Mouse (Mus musculus) yolk sac, embryonic 10.5 days (tissue): ENCODE results near the gene Ets2.
"Not testable (repeated sequence)": the region's sequence is repeated elsewhere in the genome, so short reads cannot be mapped to it uniquely, and the experiment has no call there.

Experiments
- DNase-seq: peaks from one replicate; pipeline ENCODE4 v3.0.0-alpha.2; 2017; ENCODE audit warnings: low spot score

The Ets2 gene

DNA sequence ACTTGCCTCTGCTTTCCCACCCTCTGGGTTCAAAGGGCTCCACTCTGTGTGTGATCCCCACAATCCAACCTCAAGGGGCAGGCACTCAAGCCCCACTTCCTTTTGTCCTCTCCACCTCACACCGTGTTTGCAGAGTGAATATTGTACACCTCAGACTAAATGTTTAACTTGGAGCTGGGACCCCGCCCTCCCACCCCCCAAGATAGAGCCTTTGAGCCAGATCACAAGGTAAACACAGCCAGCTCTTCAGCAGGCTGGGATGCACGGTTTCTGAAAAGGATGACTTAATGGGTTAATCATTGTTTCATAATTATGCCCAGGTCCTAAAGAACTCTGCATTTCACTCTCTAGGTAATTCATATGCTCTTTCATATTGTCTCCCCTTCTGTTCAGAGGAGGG is 2.2 kb upstream of the Ets2 start:
- DNase-seq: peak; percentile 78

DNA sequence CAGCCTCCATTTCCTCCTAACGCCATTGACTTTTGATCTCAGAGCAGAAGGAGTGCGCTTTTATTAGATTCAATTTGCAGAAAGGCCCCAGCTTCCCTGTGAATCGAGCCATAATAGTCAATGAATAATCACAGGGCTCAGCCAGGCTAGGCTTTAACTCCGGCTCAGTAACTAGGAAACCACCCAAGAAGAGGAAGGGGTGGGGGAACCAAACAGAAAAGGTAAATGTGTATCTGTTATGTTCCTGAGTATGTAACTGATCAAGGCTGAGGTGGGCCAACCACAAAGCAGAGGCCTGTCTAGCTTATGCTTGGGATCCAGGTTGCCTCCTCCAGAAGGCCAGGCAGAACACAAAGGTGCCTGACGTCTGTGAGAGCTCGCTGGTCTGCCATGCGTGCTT is 1.7 kb upstream of the Ets2 start:
- peak; percentile 76 for DNase-seq

DNA sequence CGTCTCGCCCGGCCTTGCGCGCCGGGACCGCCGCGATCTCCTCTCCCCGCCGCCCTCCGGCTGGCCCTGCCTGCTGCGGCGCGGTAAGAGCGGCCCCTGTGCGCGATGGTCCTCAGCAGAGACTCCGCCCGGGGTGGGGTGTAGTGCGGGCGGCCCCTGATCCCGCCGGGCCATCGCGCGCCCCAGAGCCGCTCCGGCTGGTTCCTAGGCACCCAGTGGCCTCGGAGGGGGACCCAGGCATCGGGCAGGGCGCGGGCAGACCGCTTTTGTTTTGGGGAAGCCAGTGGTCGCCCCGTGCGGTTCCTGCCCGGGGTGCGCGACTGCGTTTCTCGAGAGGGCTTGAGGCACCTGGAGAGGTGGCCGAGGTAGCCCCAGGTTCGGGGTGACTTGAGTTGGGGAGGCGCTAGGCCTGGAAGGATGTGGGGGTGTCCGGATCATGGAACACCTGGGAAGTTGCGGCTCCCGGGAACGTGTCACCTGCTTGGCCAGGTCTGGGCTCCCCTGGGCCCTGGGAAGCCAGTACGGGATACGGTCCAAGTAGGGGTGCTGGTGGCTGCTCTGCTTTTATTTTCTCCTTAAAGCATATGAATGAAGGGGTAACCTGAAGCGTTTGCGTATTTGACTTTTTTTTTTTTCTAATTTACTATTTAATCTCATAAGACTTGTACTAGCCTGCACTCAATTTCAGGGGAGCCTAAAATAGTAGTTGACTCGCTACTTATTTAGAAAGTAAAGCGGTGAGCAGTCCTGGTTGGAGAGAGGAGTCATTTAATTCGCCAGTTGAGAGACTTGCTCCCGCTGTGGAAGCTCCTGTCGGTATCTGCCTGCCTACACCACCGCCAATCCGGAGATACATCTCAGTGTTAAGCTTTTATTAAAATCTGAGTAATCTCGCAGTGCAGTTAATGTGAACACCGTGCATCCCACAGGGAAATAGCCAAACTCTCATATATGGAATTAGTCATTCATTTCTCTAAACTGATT is 979 bp downstream of the Ets2 start:
- DNase-seq: peak; percentile 26

DNA sequence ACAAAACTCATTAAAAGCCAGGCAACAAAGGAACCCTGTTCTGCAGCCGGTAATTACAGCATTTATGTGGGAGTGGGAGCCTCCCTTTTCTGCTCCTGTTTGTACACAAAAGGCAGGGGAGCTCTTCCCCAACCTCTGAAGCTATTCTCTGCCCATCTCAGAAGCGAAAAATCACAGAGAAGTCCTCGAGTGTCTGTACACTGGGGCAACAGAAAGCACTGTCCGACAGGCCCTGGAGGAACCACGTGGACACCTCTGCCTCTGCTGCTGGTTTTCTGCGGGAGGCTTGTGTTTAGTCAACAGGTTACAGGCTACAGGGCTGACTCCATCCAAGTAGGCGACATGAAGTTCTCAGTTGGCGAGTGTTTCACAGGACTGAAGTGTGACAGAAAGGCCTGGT is 2.1 kb downstream of the Ets2 start:
- no peak for DNase-seq

DNA sequence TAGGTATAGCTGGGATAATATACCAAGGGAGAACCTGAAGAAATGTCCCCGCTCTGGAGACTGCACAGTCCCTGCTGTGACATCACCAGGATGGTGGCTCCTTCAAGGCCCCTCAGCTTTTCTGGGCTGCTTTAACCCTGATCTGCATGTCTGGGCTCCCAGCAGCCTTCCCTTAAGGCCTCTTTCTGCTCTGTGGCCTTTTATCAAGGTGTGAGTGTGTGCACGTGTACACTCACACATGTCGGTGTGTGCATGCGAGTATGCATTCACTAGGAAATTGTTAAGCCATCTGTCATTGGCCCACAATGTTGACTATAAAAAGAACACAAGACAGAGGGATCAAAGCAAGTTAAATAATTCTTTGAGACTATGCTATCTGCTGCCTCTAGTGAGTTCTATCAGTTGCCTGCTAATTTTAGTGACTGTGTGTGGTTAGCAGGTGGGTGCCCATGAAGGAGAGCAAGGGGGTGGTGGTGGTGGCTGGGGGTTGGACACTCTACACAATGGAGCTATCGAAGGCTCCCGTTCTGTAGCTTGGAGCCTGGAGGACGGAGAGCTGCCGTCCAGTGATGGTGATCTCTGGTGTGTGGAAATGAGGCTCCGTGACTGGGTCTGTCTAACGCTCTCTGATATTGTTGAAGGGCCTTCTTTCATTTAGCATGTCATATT is 2.9 kb downstream of the Ets2 start:
- DNase-seq: no peak

DNA sequence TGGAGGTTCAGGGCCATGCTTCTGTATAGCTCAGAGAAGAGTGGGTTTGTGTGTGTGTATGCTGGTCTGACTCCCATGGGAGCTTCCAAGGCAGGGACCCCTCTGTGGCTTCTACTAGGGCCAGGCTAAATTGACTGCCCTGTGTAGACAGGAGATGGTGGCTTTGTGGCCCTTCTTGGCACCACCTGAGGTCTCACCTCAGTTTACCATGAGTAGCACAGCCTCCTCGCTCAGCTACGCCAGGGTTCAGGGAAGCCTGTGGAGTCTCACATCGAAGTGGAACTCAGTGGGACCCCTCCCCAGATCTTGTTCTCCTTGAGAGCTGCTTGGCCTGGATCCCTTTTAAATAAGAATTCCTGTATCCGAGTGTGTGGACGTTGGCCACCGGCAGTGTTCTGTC is 3.9 kb downstream of the Ets2 start:
- DNase-seq: no peak

DNA sequence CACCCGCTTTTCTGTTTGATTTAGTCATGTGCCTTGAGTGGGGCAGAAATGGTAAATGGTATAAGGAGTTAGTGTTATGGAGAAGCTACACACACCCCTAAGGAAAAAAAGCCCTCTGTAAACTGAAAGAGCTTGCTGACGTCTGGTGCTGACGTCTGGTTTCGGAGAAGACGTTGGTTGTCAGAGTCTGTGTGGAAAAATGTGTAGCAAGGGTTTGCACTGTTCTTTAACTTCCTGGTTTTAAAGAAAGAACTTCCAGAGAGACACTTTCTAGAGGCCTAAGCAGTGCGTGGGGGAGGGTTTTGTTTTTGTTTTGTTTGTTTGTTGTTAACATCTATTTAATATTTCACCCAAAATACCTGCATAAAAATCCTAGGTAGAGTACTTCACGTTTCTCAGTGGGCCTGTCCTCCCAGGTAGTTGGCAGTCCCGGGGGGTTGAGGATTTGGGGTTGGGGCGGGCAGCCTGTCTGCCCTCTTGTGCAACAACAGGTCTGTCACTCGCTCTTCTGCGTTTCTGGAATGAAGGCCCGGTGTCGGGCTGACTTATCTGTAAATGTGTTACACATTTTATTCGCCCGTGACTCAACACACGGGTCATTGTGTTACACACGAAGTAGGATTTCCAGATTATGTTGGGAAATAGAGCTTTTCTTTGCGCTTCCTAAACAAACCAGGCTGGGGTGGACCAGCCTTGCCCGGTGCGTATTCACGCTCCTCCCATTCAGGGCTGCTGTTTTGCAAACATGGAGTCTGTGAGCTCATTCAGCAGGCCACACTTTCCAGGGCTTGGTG is 6.5 kb downstream of the Ets2 start:
- DNase-seq: peak; percentile 26

DNA sequence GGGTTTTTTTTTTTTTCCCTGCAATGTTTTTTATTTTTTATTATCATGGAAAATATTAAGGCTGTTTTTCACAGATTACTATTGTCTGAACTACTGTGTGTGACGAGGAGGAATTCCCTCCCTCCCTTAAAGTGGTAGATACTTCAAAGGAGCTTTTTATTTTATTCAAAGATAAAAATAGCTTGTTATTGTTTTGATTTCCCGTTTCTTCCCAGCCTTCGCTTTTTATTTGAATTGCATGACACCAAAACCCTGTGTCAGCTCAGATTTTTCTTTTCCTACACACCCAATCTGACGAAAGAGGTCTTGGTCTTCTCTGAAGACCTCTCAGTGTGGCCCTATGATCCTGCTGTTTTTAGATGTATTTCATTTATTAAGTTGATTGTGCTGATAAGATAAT is 7.3 kb downstream of the Ets2 start:
- no peak for DNase-seq

DNA sequence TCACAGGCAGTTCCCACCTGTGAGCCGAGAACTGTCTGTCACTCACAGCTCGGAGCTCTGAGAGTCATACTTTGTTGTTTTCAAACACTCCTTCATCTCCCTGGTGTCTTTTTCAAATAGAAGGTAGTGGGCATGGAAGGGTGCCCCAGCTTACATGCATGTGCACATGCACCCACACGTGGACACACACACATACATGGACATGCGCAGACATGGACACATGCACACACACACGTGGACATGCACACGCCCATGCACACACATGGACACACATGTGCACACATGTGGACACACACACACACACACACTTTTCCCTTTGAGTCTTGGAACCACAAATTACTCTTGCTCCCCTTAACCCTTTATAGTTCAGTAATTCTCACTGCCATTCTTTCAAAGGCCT is 8.3 kb downstream of the Ets2 start:
- no peak for DNase-seq

DNA sequence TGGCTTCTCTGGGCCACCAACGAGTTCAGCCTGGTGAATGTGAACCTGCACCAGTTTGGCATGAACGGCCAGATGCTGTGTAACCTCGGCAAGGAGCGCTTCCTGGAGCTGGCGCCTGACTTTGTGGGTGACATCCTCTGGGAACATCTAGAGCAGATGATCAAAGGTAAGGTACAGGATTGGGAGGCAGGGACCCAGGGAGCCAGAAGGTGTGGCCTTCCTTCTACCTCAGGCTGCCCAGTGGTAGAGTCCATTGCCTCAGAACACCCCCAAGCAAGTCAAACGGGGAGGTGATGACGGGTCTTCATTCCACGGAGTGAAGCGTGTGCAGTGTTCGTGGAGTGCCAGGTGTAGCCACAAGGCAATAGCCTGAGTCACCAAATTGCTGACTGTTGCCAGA is 10.2 kb downstream of the Ets2 start:
- no peak for DNase-seq

DNA sequence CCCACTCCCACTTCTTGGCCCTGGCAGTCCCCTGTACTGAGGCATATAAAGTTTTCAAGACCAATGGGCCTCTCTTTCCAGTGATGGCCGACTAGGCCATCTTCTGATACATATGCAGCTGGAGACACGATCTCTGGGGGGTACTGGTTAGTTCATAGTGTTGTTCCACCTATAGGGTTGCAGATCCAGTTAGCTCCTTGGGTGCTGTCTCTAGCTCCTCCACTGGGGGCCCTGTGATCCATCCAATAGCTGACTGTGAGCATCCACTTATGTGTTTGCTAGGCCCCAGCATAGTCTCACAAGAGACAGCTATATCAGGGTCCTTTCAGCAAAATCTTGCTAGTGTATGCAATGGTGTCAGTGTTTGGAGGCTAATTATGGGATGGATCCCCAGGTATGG is 11.2 kb downstream of the Ets2 start:
- DNase-seq: not testable (repeated sequence)

DNA sequence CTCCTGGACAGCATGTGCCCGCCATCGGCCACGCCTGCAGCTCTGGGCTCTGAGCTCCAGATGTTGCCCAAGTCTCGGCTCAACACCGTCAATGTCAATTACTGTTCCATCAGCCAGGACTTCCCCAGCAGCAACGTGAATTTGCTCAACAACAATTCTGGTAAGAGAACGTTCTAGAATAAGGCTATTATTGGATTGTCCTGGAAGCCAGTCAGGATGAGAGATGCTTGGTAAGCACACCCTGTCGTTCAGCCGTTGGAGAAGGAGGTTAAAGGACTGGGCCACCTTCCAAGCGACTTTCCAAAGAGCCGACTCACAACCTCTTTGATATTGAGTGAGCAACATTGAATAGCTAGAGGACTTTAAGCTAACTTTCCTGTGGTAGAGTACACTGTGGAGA is 13.2 kb downstream of the Ets2 start:
- no peak for DNase-seq

DNA sequence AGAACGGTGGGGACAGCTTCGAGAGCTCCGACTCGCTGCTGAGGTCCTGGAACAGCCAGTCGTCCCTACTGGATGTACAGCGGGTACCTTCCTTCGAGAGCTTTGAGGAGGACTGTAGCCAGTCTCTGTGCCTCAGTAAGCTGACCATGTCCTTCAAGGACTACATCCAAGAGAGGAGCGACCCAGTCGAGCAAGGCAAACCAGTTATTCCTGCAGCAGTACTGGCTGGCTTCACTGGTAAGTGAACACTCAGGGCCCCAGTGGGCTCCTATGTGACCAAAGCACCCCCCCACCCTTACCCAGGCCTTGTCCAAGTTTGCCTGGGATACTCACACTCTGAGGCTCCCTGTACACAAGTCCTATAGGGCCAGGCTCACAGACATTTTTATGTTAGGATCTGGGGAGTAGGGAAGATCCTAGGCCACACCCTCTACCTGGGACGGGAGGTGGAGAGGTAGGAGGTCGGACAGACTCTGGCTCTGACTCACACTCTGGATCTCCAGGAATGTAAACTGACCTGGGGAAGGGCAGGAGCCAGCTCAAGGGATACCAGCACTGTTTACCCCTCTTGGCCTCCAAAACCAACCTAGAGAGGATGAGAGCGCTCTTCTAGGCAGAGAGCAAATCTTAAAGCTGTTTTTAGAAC is 14.3 kb downstream of the Ets2 start:
- DNase-seq: peak; percentile 56

DNA sequence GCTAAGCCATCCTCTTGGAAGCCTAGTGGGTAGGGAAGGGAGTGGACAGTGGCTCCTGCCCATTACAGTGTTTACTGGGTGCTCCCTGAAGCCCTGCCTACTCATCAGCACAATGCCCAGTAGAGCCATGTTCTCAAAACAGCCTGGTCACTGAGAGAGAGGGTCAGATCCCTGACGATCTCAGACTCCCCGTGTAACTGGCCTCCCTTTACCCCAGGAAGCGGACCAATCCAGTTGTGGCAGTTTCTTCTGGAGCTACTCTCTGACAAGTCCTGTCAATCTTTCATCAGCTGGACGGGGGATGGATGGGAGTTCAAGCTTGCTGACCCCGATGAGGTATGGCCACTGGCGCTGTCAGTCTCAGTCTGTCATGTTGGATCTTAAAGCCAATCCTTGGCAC is 15.8 kb downstream of the Ets2 start:
- DNase-seq: no peak

DNA sequence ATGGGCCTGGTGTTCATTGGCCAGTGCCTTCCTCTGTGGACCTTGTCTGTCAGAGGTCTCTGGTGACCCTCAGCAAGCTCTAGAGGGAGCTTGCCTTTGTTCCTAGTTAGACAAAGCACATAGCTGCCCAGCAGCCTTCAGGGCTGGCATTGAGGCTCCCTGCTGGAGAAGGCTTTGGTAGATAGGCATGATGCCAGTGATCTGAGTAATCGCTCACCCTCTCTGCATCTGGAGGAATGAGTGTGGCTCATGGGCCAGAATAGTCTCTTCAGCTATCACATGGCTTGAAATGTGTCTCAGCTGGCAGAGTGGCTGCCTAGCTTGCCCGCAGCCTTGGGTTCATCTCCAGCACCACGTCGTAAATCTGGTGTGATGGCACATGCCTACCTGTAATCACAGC is 16.2 kb downstream of the Ets2 start:
- DNase-seq: no peak

DNA sequence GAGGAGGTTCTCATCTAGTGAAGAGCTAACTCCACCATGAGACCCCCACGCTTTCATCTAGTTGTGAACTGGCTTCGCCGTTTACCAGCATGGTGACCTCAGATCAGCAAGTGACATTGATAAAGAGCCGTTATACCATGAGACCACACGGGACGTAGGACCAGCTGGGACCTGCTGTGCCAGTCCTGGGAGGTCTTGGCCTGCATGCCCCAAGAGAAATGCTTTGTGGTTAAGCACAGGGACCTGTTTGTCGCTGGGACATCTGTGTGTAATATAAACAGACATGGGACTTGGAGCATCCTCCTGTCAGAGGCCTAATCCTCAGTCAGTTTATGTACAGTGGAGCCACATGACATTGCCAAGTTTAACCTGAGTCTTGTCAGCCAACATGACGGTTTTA is 18.7 kb downstream of the Ets2 start:
- DNase-seq: no peak

DNA sequence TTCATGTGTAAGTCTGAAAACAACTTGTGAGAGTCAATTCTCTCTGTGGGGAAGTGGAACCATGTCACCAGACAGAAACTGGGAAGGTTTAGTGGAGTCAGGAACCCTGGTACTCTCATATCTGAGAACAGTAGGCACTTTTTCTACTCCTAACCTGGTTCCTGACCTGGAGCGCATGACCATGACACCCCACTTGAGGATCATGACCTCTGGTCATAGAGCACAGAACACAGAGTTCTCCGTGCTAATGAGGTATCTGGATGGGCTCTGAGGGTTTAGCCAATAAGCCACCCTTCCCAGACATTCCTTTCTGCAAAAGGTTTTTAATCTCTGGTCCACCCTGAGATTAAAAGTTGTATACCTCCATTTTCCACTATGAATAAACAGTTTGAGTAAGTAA is 22.4 kb downstream of the Ets2 start:
- no peak for DNase-seq

DNA sequence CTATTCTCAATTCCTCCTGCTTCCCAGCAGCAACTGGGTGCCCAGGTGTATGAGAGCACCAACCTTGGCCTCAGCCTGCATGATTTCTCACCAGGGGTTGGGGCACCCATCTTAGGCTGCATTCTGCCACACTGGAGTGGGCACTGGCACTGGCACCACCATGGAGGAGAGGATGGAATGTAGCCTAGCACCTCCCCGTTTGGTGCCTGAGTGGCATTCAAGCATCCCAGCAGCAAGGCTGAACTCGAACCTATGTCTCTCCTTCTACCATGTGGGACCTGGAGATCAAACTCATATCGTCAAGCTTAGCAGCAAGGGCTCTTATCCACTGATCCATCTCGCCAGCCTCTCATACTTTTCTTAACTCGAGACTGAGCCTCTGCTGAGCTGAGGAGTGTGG is 22.9 kb downstream of the Ets2 start:
- no peak for DNase-seq

DNA sequence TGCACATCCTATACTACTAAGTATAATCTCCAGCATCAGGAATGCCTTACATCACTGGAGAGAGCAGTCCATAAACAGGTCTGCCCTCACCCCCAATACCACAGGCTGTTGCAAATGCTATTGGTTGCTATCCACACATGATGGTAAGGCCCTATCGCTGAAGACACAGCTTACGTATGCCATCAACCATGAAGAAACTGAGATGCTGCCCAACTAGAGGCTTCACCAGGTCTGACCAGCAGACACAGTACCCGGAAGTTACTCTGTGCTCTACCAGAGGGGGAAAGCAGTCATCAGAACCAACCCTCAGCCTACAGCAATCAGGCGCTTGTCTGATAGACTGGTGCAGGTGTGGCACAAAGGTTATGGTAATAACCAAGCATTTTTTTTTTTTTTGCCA is 24.9 kb downstream of the Ets2 start:
- no peak for DNase-seq

DNA sequence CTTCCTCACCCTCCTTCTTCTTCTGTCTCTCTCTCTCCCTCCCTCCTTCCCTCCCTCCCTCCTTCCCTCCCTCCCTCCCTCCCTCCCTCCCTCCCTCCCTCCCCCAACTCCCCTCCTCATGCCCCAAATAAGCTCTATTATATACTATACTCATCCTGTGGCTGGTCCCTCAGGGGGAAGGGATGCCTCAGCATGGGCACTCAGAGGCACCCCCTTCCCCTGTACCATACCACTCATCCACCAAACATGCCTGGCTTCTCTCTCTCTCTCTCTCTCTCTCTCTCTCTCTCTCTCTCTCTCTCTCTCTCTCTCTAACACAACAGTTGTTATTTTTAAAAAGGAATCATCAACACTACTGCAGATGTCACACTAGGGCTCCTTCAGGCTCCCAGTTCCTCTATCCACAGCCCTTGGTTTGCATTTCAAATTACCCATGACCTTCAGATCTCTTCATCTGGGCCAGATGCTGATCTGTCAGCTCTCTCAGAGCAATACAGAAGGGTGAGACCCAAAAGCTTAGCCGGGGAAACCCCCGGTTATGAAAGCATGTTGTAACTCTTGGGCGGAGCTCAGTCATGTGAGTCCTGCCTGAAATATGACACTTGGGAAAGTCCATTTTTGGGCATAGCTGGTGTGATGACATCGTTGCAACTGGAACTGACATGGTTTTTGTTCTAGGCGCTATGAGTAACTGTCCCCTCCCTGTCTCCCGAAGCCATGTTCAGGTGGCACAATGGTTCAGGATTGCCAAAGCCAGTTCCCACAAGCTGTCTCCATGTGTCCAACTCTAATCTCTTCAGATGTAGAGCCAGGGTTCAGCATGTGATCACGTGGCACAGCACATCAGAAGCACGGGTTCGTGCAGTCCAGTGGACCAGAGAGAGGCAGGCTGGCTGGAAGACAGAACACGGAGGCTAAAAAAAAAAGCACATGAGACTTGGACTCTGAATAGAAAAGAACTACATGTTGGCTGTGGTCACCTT is 26.9 kb downstream of the Ets2 start:
- no peak for DNase-seq

DNA sequence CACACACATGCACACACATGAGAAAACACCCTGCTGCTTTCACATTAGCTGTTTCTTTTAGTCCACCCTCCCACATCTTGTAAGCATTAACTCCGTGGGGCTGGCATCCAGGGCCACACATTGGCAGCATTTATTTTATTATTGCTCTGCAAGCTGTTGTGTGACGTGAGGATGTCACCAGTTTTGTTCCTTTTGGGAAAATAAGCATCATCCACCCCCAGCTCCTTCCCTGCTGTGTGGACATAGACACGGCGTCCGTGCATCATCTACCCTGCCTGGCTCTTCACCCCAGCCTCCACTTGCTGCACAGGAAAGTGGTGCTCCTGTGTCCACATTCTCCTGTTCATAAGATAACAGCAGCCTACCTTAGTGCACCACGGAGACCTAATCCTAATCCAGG is 27.9 kb downstream of the Ets2 start:
- DNase-seq: no peak
